Mouse (Mus musculus) hindbrain, embryonic 16.5 days (tissue): ENCODE measurements around the gene Cwf19l1. TPM values are rescaled to one million over a fixed set of nuclear protein-coding genes. Genes with fewer than 3 reads are reported as not detected.

ENCODE experiments used
- ATAC-seq: fragments of 200-750 bp; cut with Nextera tagmentation; 2 replicates; pipeline ENCODE4 v1.8.0; 2017; ENCODE audit warnings: moderate TSS enrichment, moderate library complexity
- H3K27ac ChIP-seq: fragments of 300-500 bp; sonication (generic); 2 replicates; pipeline ENCODE4 v1.5.1; 2014; ENCODE audit warnings: low read depth, mild to moderate bottlenecking, control low read depth, low read length, moderate library complexity
- H3K27me3 ChIP-seq: fragments of 300-500 bp; sonication (generic); replicated peaks from 2 replicates; pipeline ENCODE4 v1.6.1; 2014; ENCODE audit warnings: low read length; ENCODE audit not compliant: control insufficient read depth, insufficient read depth
- H3K36me3 ChIP-seq: fragments of 300-500 bp; sonication (generic); 2 replicates; pipeline ENCODE4 v1.6.1; 2014; ENCODE audit warnings: mild to moderate bottlenecking, low read length, moderate library complexity, mixed read lengths; ENCODE audit not compliant: control insufficient read depth, insufficient read depth
- H3K4me1 ChIP-seq: fragments of 300-500 bp; sonication (generic); 2 replicates; pipeline ENCODE4 v1.6.1; 2014; ENCODE audit warnings: low read depth, low read length; ENCODE audit not compliant: control insufficient read depth, insufficient read depth
- H3K4me2 ChIP-seq: fragments of 300-500 bp; sonication (generic); 2 replicates; pipeline ENCODE4 v1.6.1; 2014; ENCODE audit warnings: mild to moderate bottlenecking, low read length, control low read depth, moderate library complexity
- H3K4me3 ChIP-seq: fragments of 300-500 bp; sonication (generic); 2 replicates; pipeline ENCODE4 v1.5.1; 2014; ENCODE audit warnings: mild to moderate bottlenecking, low read length, control low read depth, moderate library complexity
- H3K9ac ChIP-seq: fragments of 300-500 bp; sonication (generic); 2 replicates; pipeline ENCODE4 v1.6.1; 2014; ENCODE audit warnings: low read depth, mild to moderate bottlenecking, control low read depth, low read length, moderate library complexity
- H3K9me3 ChIP-seq: fragments of 300-500 bp; sonication (generic); 2 replicates; pipeline ENCODE4 v1.6.1; 2014; ENCODE audit warnings: mild to moderate bottlenecking, low read length, moderate library complexity; ENCODE audit not compliant: control insufficient read depth
- WGBS: fragments of 180-500 bp; shearing (Covaris S2); extraction: QIAGEN DNeasy Blood & Tissue Kit; methylation state at CpG from one replicate; pipeline ENCODE4 v1.1.7; 2014; 5-methylcytosine and 5-hydroxymethylcytosine counted together
- polyA plus RNA-seq: library from polyadenylated mRNA; unstranded; fragments of >200 nt; fragmentation: Nextera tagmentation; extraction: Ambion mirVana; gene quantifications from 2 replicates; pipeline ENCODE4 v1.2.1, GENCODE M21; 2015

Cwf19l1 gene
- 28.0 TPM in 2 replicates for polyA plus RNA-seq

- Histone ChIP-seq H3K27ac (peak within 1 kb of the TSS; percentile 94), H3K4me1 (peaks cover 6% of the 10 kb centered on the region), H3K9me3 (no peaks in the 10 kb centered on the region), H3K4me3 (peak within 1 kb of the TSS; percentile 87), H3K36me3 (peaks cover 16% of the 10 kb centered on the region), H3K4me2 (peak within 1 kb of the TSS; percentile 85), H3K9ac (peak within 1 kb of the TSS; percentile 80), H3K27me3 (no peaks in the 10 kb centered on the region)
- ATAC-seq: peak; percentile 95
- under 1% methylated on average over 44 of the region's 45 CpGs for WGBS
Observed at GRCm38 (mm10) chr19:44135072-44135959, at the start of gene Cwf19l1. TSS of gene Cwf19l1 (minus strand) at chr19:44135876.

DNA sequence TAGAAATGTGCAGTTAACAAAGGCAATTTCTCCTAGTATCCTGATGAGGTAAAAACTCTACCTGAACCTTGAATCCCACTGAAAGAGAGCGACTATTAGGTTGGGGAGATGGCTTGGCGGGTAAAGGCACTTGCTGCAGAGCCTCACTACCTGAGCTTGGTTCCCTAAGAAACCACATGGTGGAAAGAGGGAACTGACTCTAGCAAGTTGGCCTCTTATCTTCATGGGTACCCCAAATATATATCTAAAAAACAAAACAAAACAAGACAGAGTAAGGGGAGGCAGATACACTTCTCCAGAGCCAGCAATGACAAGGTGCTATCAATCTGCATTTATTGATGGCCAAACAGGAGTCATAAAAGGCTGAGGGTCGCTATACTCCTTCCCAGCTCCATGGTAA lies 48.3 kb upstream of the Cwf19l1 start:
- no peaks in the 10 kb centered on the region for H3K9me3 ChIP-seq
- ATAC-seq: no peak
- no peaks in the 10 kb centered on the region for H3K4me1 ChIP-seq
- no peak overlapping the region for H3K4me2 ChIP-seq
- WGBS: 73% methylated on average over 3 of the region's 3 CpGs
- H3K27ac ChIP-seq: no peak overlapping the region
- no peaks in the 10 kb centered on the region for H3K36me3 ChIP-seq
- H3K4me3 ChIP-seq: no peak overlapping the region
- no peak overlapping the region for H3K9ac ChIP-seq
- H3K27me3 ChIP-seq: no peaks in the 10 kb centered on the region

GRCm38 (mm10) chr19:44180502-44180901 lies 44.8 kb upstream of the Cwf19l1 start:
- Histone ChIP-seq H3K27ac (no peak overlapping the region), H3K4me2 (no peak overlapping the region), H3K4me1 (no peaks in the 10 kb centered on the region), H3K9me3 (no peaks in the 10 kb centered on the region), H3K27me3 (no peaks in the 10 kb centered on the region), H3K9ac (no peak overlapping the region), H3K4me3 (no peak overlapping the region), H3K36me3 (no peaks in the 10 kb centered on the region)
- ATAC-seq: no peak
- WGBS: 87% methylated on average over 1 of the region's 1 CpGs

DNA sequence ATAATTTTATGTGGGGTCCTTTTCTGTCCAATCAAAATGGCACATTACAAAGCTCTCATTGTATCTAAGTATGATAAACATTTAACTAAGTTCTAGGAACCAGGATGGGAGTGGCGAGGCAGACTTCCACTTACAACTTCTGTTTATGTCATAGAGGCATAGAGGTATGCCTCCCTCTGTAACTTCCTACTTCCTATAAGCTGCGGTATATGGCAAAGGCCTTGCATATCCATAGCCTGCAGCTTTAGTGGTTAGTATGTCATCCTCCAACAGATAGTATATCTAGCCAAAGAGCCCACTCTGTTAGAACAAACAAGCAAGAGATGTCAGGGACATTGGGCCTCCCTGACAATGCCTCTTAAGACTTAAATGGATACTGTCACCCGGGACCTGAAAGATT lies 41.1 kb upstream of the Cwf19l1 start:
- ATAC-seq: no peak
- H3K4me1 ChIP-seq: no peaks in the 10 kb centered on the region
- H3K27me3 ChIP-seq: no peaks in the 10 kb centered on the region
- H3K4me3 ChIP-seq: no peak overlapping the region
- no peaks in the 10 kb centered on the region for H3K36me3 ChIP-seq
- H3K4me2 ChIP-seq: no peak overlapping the region
- H3K27ac ChIP-seq: no peak overlapping the region
- no peak overlapping the region for H3K9ac ChIP-seq
- no peaks in the 10 kb centered on the region for H3K9me3 ChIP-seq
- WGBS: 79% methylated on average over 3 of the region's 3 CpGs

DNA sequence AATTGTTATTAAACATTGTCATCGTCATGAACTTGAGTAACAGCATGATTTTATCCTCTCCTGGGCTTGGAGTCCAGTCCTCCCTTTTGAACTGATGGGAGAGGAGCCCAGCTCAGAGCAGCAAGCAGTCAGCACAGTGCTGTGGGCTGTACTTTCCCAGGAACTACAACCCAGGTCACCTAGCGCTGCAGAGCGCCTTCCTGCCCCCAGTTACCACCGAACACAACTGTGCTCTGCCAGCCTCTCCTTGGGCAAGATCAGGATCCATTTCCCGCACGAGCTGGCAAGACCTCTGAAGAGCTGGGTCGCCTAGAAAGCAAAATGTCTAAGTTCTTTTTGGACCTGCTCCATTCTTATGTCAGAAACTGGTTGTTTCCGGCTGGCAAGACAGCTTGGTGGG lies 39.2 kb upstream of the Cwf19l1 start:
- Histone ChIP-seq H3K9ac (no peak overlapping the region), H3K36me3 (no peaks in the 10 kb centered on the region), H3K4me3 (no peak overlapping the region), H3K27ac (no peak overlapping the region), H3K9me3 (no peaks in the 10 kb centered on the region), H3K4me1 (no peaks in the 10 kb centered on the region), H3K4me2 (no peak overlapping the region), H3K27me3 (no peaks in the 10 kb centered on the region)
- no peak for ATAC-seq
- 60% methylated on average over 8 of the region's 8 CpGs for WGBS

GRCm38 (mm10) chr19:44161515-44161914 lies 25.8 kb upstream of the Cwf19l1 start:
- Histone ChIP-seq H3K27ac (no peak overlapping the region), H3K9ac (no peak overlapping the region), H3K4me2 (no peak overlapping the region), H3K9me3 (no peaks in the 10 kb centered on the region), H3K36me3 (no peaks in the 10 kb centered on the region), H3K4me1 (no peaks in the 10 kb centered on the region), H3K4me3 (no peak overlapping the region), H3K27me3 (no peaks in the 10 kb centered on the region)
- 13% methylated on average over 3 of the region's 3 CpGs for WGBS
- no peak for ATAC-seq

GRCm38 (mm10) chr19:44159386-44159785 lies 23.7 kb upstream of the Cwf19l1 start:
- Histone ChIP-seq H3K4me3 (no peak overlapping the region), H3K4me1 (no peaks in the 10 kb centered on the region), H3K27ac (no peak overlapping the region), H3K27me3 (peaks cover 5% of the 10 kb centered on the region; the same call in 1 of the 2 replicates), H3K4me2 (no peak overlapping the region), H3K9me3 (no peaks in the 10 kb centered on the region), H3K36me3 (no peaks in the 10 kb centered on the region), H3K9ac (no peak overlapping the region)
- 89% methylated on average over 3 of the region's 3 CpGs for WGBS
- no peak for ATAC-seq

GRCm38 (mm10) chr19:44157005-44157404 lies 21.3 kb upstream of the Cwf19l1 start:
- Histone ChIP-seq H3K27ac (no peak overlapping the region), H3K4me1 (no peaks in the 10 kb centered on the region), H3K4me2 (no peak overlapping the region), H3K27me3 (peaks cover 5% of the 10 kb centered on the region), H3K9ac (no peak overlapping the region), H3K36me3 (no peaks in the 10 kb centered on the region), H3K4me3 (no peak overlapping the region), H3K9me3 (no peaks in the 10 kb centered on the region)
- no peak for ATAC-seq
- 95% methylated on average over 10 of the region's 10 CpGs for WGBS

- no peaks in the 10 kb centered on the region for H3K4me1 ChIP-seq
- H3K9ac ChIP-seq: no peak overlapping the region
- H3K9me3 ChIP-seq: no peaks in the 10 kb centered on the region
- H3K36me3 ChIP-seq: no peaks in the 10 kb centered on the region
- peaks cover 8% of the 10 kb centered on the region for H3K27me3 ChIP-seq
- no peak overlapping the region for H3K4me2 ChIP-seq
- ATAC-seq: no peak
- H3K27ac ChIP-seq: no peak overlapping the region
- WGBS: 82% methylated on average over 5 of the region's 5 CpGs
- H3K4me3 ChIP-seq: no peak overlapping the region
Observed at GRCm38 (mm10) chr19:44153781-44154180, 18.1 kb upstream of the Cwf19l1 start.
